Mouse (Mus musculus): Measurements from ENCODE around the gene Exd1.
"Not testable (repeated sequence)": the region's sequence is repeated elsewhere in the genome, so short reads cannot be mapped to it uniquely, and the experiment has no call there.

The Exd1 gene

GRCm38 (mm10) chr2:119542106-119542505 is 5.3 kb downstream of the Exd1 start:
- in situ Hi-C loops (cut with MboI, MseI): no loop called here

GRCm38 (mm10) chr2:119538802-119539201 is 8.6 kb downstream of the Exd1 start:
- in situ Hi-C loops (cut with MboI, MseI): no loop called here

- in situ Hi-C loops (cut with MboI, MseI): no loop called here
These were observed 22.0 kb downstream of the Exd1 start for GRCm38 (mm10) chr2:119525422-119525821.

GRCm38 (mm10) chr2:119523836-119524235 is 23.6 kb downstream of the Exd1 start:
- in situ Hi-C loops (cut with MboI, MseI): no loop called here

GRCm38 (mm10) chr2:119520550-119520949 is 26.9 kb downstream of the Exd1 start:
- in situ Hi-C loops (cut with MboI, MseI): no loop called here

GRCm38 (mm10) chr2:119516811-119517210 is 30.6 kb downstream of the Exd1 start:
- in situ Hi-C loops (cut with MboI, MseI): no loop called here

GRCm38 (mm10) chr2:119514026-119514522 is 33.4 kb downstream of the Exd1 start:
- in situ Hi-C loops (cut with MboI, MseI): no loop called here

GRCm38 (mm10) chr2:119512292-119512691 is 35.1 kb downstream of the Exd1 start:
- in situ Hi-C loops (cut with MboI, MseI): no loop called here

- in situ Hi-C loops (cut with MboI, MseI): no loop called here
These were observed 36.6 kb downstream of the Exd1 start for GRCm38 (mm10) chr2:119510856-119511255.

GRCm38 (mm10) chr2:119508518-119508917 is 38.9 kb downstream of the Exd1 start:
- in situ Hi-C loops (cut with MboI, MseI): not testable (repeated sequence)

- in situ Hi-C loops (cut with MboI, MseI): no loop called here
These were observed 40.3 kb downstream of the Exd1 start for GRCm38 (mm10) chr2:119507108-119507507.

- in situ Hi-C loops (cut with MboI, MseI): no loop called here
These were observed 46.3 kb downstream of the Exd1 start for GRCm38 (mm10) chr2:119500965-119501652.

- in situ Hi-C loops (cut with MboI, MseI): no loop called here
These were observed 48.6 kb downstream of the Exd1 start for GRCm38 (mm10) chr2:119498859-119499258.

GRCm38 (mm10) chr2:119496082-119496481 is 51.3 kb downstream of the Exd1 start:
- in situ Hi-C loops (cut with MboI, MseI): no loop called here

GRCm38 (mm10) chr2:119491953-119492352 is 55.5 kb downstream of the Exd1 start:
- in situ Hi-C loops (cut with MboI, MseI): no loop called here

- in situ Hi-C loops (cut with MboI, MseI): no loop called here
These were observed 60.9 kb downstream of the Exd1 start for GRCm38 (mm10) chr2:119486488-119486887.

GRCm38 (mm10) chr2:119482307-119482706 is 65.1 kb downstream of the Exd1 start:
- in situ Hi-C loops (cut with MboI, MseI): no loop called here

- in situ Hi-C loops (cut with MboI, MseI): no loop called here
These were observed 69.1 kb downstream of the Exd1 start for GRCm38 (mm10) chr2:119478397-119478749.

GRCm38 (mm10) chr2:119477571-119478396 is 69.6 kb downstream of the Exd1 start, which contains the start of gene Ino80:
Ino80 (minus strand) TSS chr2:119477687.
- in situ Hi-C loops (cut with MboI, MseI): no loop called here

GRCm38 (mm10) chr2:119476621-119477391 is 70.6 kb downstream of the Exd1 start:
- in situ Hi-C loops (cut with MboI, MseI): no loop called here

- in situ Hi-C loops (cut with MboI, MseI): no loop called here
These were observed 71.3 kb downstream of the Exd1 start for GRCm38 (mm10) chr2:119476166-119476565.

Measured in T-helper 17 cell (primary cell).